Mouse (Mus musculus) cortical plate, adult 2 months (tissue): Measurements from ENCODE around the gene Cnr2. TPM values are rescaled to one million over a fixed set of nuclear protein-coding genes. Genes with fewer than 3 reads are reported as not detected.

Source experiments
- H3K27ac ChIP-seq: fragments of 200-500 bp; 2 replicates; pipeline ENCODE4 v1.5.1; 2012; ENCODE audit warnings: low read length, control low read depth, inconsistent platforms; ENCODE audit not compliant: insufficient read depth
- H3K4me1 ChIP-seq: fragments of 200-500 bp; 2 replicates; pipeline ENCODE4 v1.6.1; 2011; ENCODE audit warnings: low read length; ENCODE audit not compliant: control insufficient read depth, insufficient read depth
- H3K4me3 ChIP-seq: fragments of 200-500 bp; 2 replicates; pipeline ENCODE4 v1.5.1; 2011; ENCODE audit warnings: mild to moderate bottlenecking, low read length, control low read depth; ENCODE audit not compliant: insufficient read depth
- CTCF ChIP-seq: fragments of 200-500 bp; IDR thresholded peaks from 2 replicates; pipeline ENCODE4 v1.5.1; 2011; ENCODE audit warnings: mild to moderate bottlenecking, control low read depth, low read length; ENCODE audit not compliant: insufficient read depth; ENCODE audit errors: extremely low read depth
- POLR2A ChIP-seq: fragments of 200-500 bp; IDR thresholded peaks from 2 replicates; pipeline ENCODE4 v1.6.1; 2011; ENCODE audit warnings: mild to moderate bottlenecking, low read length, control low read depth; ENCODE audit not compliant: insufficient read depth; ENCODE audit errors: extremely low read depth
- polyA plus RNA-seq: library from polyadenylated mRNA; depleted of rRNA; stranded (reverse); fragments of >200 nt; gene quantifications from 2 replicates; pipeline ENCODE4 v1.2.3, GENCODE M21; 2012

The Cnr2 gene
- polyA plus RNA-seq, 1 experiment, result 0.15 TPM

GRCm38 (mm10) chr4:135896157-135896556 lies 963 bp downstream of the Cnr2 start:
- Histone ChIP-seq H3K27ac (no peak overlapping the region), H3K4me1 (no peaks in the 10 kb centered on the region), H3K4me3 (no peak overlapping the region)
- TF ChIP-seq CTCF (no peak), POLR2A (no peak)

- no peak for TF ChIP-seq POLR2A
- no peak for TF ChIP-seq CTCF
- Histone ChIP-seq H3K27ac (no peak overlapping the region), H3K4me3 (no peak overlapping the region), H3K4me1 (no peaks in the 10 kb centered on the region)
Observed at GRCm38 (mm10) chr4:135898380-135899049, 3.3 kb downstream of the Cnr2 start.

GRCm38 (mm10) chr4:135899050-135899448 lies 3.9 kb downstream of the Cnr2 start:
- H3K4me3 ChIP-seq, result no peak overlapping the region
- TF ChIP-seq POLR2A, result no peak
- TF ChIP-seq CTCF, result no peak
- no peaks in the 10 kb centered on the region for H3K4me1 ChIP-seq
- no peak overlapping the region for H3K27ac ChIP-seq

- H3K27ac ChIP-seq, result no peak overlapping the region
- no peaks in the 10 kb centered on the region for H3K4me1 ChIP-seq
- H3K4me3 ChIP-seq, result no peak overlapping the region
- TF ChIP-seq CTCF (no peak), POLR2A (no peak)
Observed at GRCm38 (mm10) chr4:135900008-135900407, 4.8 kb downstream of the Cnr2 start.

- Histone ChIP-seq H3K4me1 (no peaks in the 10 kb centered on the region), H3K27ac (no peak overlapping the region), H3K4me3 (no peak overlapping the region)
- TF ChIP-seq CTCF (no peak), POLR2A (no peak)
Observed at GRCm38 (mm10) chr4:135902606-135903242, 7.5 kb downstream of the Cnr2 start.

- Histone ChIP-seq H3K4me3 (no peak overlapping the region), H3K27ac (no peak overlapping the region), H3K4me1 (no peaks in the 10 kb centered on the region)
- no peak for TF ChIP-seq POLR2A
- no peak for TF ChIP-seq CTCF
Observed at GRCm38 (mm10) chr4:135904810-135905209, 9.6 kb downstream of the Cnr2 start.

GRCm38 (mm10) chr4:135906633-135907032 lies 11.4 kb downstream of the Cnr2 start:
- no peak overlapping the region for H3K4me3 ChIP-seq
- no peak overlapping the region for H3K27ac ChIP-seq
- H3K4me1 ChIP-seq, result no peaks in the 10 kb centered on the region
- TF ChIP-seq POLR2A (no peak), CTCF (no peak)

GRCm38 (mm10) chr4:135909326-135910066 lies 14.3 kb downstream of the Cnr2 start:
- TF ChIP-seq CTCF (no peak), POLR2A (no peak)
- H3K27ac ChIP-seq, result no peak overlapping the region
- no peak overlapping the region for H3K4me3 ChIP-seq
- H3K4me1 ChIP-seq, result no peaks in the 10 kb centered on the region

- H3K27ac ChIP-seq, result no peak overlapping the region
- no peak overlapping the region for H3K4me3 ChIP-seq
- no peaks in the 10 kb centered on the region for H3K4me1 ChIP-seq
- TF ChIP-seq CTCF (no peak), POLR2A (no peak)
Observed at GRCm38 (mm10) chr4:135911531-135911930, 16.3 kb downstream of the Cnr2 start.

GRCm38 (mm10) chr4:135912164-135912563 lies 17.0 kb downstream of the Cnr2 start:
- TF ChIP-seq CTCF, result no peak
- TF ChIP-seq POLR2A, result no peak
- no peaks in the 10 kb centered on the region for H3K4me1 ChIP-seq
- H3K27ac ChIP-seq, result no peak overlapping the region

More at GRCm38 (mm10) chr4:135912164-135912563, 17.0 kb downstream of the Cnr2 start:
- no peak overlapping the region for H3K4me3 ChIP-seq
